Mouse (Mus musculus) urinary bladder, adult 18-20 months (tissue): ENCODE measurements around the gene Cys1.
"Not testable (repeated sequence)": the region's sequence is repeated elsewhere in the genome, so short reads cannot be mapped to it uniquely, and the experiment has no call there.

Experiments
- DNase-seq, 2 experiments: peaks; one replicate each; pipeline ENCODE4 v3.0.0; 2022; ENCODE audit warnings: low spot score in 2 of 2, mixed read lengths in 2 of 2

Cys1 gene

GRCm38 (mm10) chr12:24645901-24646300 lies 35.7 kb downstream of the Cys1 start:
- no peak for DNase-seq

- no peak for DNase-seq
These were observed 37.5 kb downstream of the Cys1 start for GRCm38 (mm10) chr12:24644125-24644571.

DNA sequence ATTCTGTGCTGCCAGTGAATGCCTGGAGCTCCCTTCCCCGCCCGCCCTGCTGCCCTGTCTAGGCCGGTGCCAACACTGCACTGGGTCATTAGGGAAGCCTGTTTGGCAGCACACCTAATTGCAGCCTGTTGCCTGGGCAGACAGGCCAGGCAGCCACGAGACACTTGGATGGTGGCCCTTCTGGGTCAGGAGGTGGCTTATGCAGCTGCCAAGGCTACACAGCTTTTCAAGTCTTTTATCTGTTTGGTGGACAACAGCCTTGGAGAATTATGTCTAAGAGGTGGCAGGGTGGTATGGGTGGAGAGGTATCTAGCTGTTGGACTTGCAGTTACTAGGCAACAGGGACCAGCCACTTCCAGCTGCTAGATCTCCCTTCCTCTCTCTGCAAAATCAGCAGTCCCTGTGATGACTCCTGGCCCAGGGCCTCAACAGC lies 39.2 kb downstream of the Cys1 start:
- DNase-seq, result peak; percentile 44 to 62

DNA sequence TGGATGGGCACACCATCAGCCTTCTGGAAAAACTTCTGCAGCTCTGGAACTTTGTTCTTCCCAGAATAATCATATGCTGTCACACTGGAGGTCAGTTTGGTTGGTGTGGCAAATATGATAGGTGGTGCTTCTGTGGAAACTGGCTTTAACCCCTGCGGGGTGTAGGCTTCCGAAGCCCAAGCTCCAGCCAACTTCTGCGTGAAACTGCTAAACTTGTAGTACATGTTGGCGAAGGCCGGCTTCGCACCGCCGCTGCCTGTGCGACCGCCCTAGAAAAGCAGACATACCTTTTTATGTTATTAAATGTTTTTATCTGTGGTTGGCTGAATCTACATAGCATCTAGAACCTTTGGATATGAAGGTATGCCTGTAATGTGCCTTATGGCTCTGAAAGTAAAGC lies 42.8 kb downstream of the Cys1 start:
- not testable (repeated sequence) for DNase-seq

- DNase-seq, result no peak
These were observed 47.0 kb downstream of the Cys1 start for GRCm38 (mm10) chr12:24634648-24635047.

DNA sequence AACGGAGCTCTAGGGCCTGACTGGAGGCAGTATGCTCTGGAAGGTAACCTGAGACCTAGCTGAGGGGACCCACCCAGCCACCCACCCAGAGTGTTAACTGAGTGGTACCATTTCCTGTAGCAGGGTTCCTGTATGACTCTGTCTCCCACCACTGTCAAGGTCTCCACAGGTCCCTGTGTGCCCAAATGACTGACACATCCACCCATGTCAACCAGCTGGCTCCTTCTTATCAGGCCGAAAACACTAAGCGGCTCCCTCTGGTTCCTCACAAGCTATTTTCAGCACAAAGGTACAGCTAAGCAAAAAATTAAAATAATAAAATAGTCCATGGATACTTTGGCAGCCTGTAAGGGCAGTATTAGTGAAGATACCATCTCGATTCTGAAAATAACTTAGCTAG lies 47.4 kb downstream of the Cys1 start:
- DNase-seq, result no peak

DNA sequence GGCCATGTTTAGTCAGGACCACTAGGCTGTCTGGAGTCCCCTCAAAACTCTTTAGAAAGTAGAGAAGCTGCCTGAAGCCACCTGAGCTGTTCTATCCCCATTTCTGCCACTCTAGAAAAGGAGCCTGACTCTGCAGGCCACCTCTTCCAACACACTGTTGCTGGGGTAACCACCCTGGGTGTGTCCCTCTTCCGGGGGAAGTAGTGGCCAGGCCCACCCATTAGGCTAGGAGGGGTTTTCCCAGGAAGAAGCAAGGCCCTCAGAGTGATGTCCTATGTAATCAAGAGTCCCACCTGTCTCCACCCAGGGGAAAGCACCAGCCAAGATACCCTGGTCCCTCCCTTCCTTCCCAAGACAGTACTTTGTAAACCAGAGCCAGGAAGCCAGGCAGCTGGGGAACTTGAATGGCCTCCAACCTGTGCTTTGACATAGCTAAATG lies 47.8 kb downstream of the Cys1 start:
- no peak for DNase-seq

DNA sequence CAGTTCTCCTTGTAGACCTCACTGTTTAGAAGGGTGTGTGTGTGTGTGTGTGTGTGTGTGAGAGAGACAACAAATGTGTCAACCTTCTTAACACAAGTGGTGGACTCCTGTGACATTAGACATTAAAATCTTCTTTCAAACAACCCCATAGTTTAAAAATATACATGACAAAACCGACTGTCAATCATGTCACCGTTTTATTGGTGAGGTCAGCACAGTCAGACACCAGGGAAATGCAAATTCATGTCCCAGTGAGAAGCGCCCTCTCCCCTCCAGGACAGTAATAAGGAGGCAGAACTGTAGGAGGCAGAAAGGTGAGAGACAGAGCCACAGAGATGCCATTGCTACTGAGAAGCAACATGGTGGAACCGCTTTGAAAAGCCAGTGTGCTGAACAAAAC lies 49.2 kb downstream of the Cys1 start:
- DNase-seq, result no peak

GRCm38 (mm10) chr12:24630220-24630619 lies 51.4 kb downstream of the Cys1 start:
- no peak for DNase-seq

- DNase-seq, result no peak
These were observed 54.4 kb downstream of the Cys1 start for GRCm38 (mm10) chr12:24627215-24627614.

DNA sequence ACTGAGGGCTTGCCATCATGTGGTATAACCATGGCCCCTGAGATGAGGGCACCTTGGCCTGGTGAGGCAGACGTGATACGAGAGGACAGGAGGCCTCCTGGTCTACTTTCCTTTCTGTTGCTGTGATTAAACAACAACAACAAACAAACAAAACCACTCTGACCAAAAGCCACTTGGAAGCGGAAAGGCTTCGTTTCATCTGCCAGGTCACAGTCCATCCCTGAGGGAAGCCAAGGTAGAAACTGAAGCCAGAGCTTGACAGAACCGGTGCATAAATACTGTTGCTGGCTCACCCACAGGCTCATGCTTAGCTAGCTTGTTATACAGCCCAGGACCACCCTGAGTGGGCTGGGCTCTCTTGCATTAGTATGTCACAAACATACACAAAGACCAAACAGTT lies 55.2 kb downstream of the Cys1 start:
- no peak for DNase-seq

DNA sequence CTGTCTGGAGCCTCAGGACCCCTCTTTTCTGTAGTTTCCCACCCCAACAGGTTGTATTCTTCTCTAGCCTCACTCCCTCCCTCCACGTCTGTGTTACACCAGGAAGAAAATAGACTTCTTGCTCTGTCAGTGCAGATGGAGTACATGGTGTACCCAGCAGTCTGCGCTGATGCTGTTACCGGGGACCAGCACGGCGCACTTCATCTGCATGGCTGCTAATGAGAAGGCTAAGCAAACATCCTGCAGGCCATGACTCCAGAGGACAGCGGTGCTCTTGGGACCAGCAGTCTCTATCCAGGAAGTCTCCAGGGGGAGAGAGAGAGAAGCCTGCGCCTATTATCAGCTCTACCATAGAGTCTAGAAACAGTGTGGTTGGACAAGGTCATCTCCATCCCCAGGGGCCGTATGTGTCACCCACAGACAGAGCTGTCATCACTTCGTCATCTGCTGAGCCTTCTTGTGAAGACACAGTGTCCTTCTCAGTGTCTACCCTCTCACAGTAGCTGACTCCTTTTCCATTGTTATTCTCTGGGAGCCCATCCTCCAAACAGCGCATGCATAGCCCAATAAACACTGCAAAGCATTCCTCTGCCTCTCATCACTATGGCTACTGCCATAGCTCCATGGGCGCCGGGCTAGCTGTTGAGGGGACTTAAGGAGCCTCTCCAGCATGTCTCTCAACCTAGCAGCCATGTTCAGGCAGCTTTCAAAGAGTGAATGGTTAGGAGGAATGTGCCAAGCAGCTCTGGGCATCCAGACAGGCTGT lies 57.9 kb downstream of the Cys1 start:
- DNase-seq, result no peak

- DNase-seq, result no peak
These were observed 62.2 kb downstream of the Cys1 start for GRCm38 (mm10) chr12:24619436-24619835.
